Mouse (Mus musculus) olfactory bulb, adult 2 months (tissue): ENCODE results near the gene Crybb1. TPM values are rescaled to one million over a fixed set of nuclear protein-coding genes. Genes with fewer than 3 reads are reported as not detected.

ENCODE experiments used
- H3K27ac ChIP-seq: fragments of 200-500 bp; 2 replicates; pipeline ENCODE4 v1.5.1; 2012; ENCODE audit warnings: low read depth, low read length; ENCODE audit not compliant: insufficient read depth
- H3K4me1 ChIP-seq: fragments of 200-500 bp; 2 replicates; pipeline ENCODE4 v1.6.1; 2012; ENCODE audit warnings: low read length; ENCODE audit not compliant: control insufficient read depth, insufficient read depth
- H3K4me3 ChIP-seq: fragments of 200-500 bp; 2 replicates; pipeline ENCODE4 v1.5.1; 2012; ENCODE audit warnings: mild to moderate bottlenecking, low read depth, low read length, moderate library complexity; ENCODE audit not compliant: insufficient read depth
- CTCF ChIP-seq: fragments of 200-500 bp; IDR thresholded peaks from 2 replicates; pipeline ENCODE4 v1.5.1; 2012; ENCODE audit warnings: low read depth, mild to moderate bottlenecking, low read length, moderate library complexity; ENCODE audit not compliant: insufficient read depth
- POLR2A ChIP-seq: fragments of 200-500 bp; IDR thresholded peaks from 2 replicates; pipeline ENCODE4 v1.6.1; 2012; ENCODE audit warnings: mild to moderate bottlenecking, low read depth, low read length, moderate library complexity; ENCODE audit not compliant: insufficient read depth
- WGBS: fragments of 180-500 bp; shearing (Covaris S2); methylation state at CpG from one replicate; pipeline ENCODE4 v1.1.7; 2018; 5-methylcytosine and 5-hydroxymethylcytosine counted together
- polyA plus RNA-seq: library from polyadenylated mRNA; stranded (reverse); fragments of >200 nt; gene quantifications from 2 replicates; pipeline ENCODE4 v1.2.4, GENCODE M21; 2012; ENCODE audit warnings: low replicate concordance; ENCODE audit not compliant: missing spikeins, insufficient read depth, insufficient read length

Gene Crybb1
- polyA plus RNA-seq, 1 experiment: not detected

DNA sequence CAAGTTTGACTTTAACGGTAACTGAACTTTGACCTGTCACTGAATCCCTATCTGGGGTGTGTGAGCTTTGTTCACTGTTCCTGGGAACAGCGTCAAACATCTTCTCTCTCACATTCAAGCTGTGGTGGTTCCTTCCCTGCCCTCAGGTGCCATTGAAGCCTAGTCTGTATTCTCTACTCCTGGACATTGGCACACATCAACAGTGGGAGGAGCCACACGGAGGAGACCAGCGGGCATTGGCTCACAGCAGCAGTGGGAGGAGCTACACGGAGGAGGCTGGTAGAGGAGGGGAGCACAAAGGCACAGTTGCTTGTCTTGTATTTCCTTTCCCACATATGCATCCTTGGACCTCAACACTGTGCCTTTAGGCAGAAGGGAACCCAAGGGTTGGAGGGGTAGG is 12.6 kb upstream of the Crybb1 start:
- 54% methylated on average over 5 of the region's 5 CpGs for WGBS
- no peak overlapping the region for H3K27ac ChIP-seq
- no peak for TF ChIP-seq POLR2A
- TF ChIP-seq CTCF: no peak

GRCm38 (mm10) chr5:112243539-112244274 is 11.9 kb upstream of the Crybb1 start:
- Histone ChIP-seq H3K27ac (no peak overlapping the region), H3K4me1 (peaks cover 6% of the 10 kb centered on the region; the same call in 1 of the 2 replicates), H3K4me3 (no peak overlapping the region)
- 71% methylated on average over 10 of the region's 10 CpGs for WGBS
- TF ChIP-seq POLR2A (no peak), CTCF (no peak)

More for the DNA sequence above, 12.6 kb upstream of the Crybb1 start:
- H3K4me1 ChIP-seq: peaks cover 6% of the 10 kb centered on the region; the same call in 1 of the 2 replicates
- no peak overlapping the region for H3K4me3 ChIP-seq

DNA sequence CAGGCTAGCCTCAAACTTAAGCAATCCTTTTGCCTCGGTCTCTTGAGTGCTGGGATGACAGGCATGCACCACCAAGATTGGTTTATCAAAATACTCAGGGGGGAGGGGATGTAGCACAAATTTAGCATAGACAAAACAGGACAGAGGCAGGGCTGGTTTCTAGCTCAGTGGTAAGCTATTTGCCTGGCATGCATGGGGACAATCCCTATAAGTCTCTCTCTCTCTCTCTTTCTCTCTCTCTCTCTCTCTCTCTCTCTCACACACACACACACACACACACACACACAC is 11.4 kb upstream of the Crybb1 start:
- no peak for TF ChIP-seq POLR2A
- TF ChIP-seq CTCF: no peak
- 88% methylated on average over 1 of the region's 1 CpGs for WGBS
- Histone ChIP-seq H3K4me1 (peaks cover 6% of the 10 kb centered on the region; the same call in 1 of the 2 replicates), H3K4me3 (no peak overlapping the region), H3K27ac (no peak overlapping the region)

DNA sequence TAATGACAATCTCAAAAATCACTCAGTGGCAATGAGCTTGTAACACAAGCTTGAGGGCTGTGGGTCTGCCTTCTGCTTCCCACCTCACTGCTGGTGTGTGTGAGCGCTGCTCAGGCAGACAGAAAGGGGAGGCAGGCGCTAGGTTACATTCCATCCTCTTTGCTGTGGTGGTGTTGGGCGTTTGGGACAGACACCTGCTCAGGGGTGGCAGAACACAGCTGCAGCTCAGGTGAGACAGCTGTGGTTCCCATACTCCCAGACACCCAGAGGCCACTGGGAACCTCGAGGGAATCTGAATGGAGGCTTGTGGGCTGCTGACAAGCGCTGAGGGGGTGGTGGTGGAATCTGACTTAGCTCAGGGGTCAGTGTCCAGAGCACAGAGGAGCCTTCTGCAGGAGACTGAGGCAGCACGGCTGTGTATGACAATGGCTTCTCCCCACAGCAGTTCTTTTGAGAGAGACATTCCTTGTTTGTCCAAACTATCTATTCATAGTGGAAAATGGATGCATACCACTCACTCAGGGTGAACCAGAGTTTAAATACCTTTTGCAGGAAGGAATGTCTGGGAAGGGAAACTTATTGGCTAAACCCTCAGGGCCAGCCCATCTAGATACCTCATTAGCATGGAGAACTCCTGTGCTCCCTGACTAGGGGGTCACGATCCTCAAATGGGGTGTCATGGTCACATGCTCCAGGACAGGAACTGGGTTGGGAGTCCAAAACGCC is 10.6 kb upstream of the Crybb1 start:
- Histone ChIP-seq H3K4me1 (peaks cover 6% of the 10 kb centered on the region; the same call in 1 of the 2 replicates), H3K4me3 (no peak overlapping the region), H3K27ac (no peak overlapping the region)
- no peak for TF ChIP-seq POLR2A
- no peak for TF ChIP-seq CTCF
- WGBS: 61% methylated on average over 8 of the region's 8 CpGs

GRCm38 (mm10) chr5:112247399-112247798 is 8.2 kb upstream of the Crybb1 start:
- H3K27ac ChIP-seq: no peak overlapping the region
- TF ChIP-seq POLR2A (no peak), CTCF (no peak)
- no peaks in the 10 kb centered on the region for H3K4me1 ChIP-seq
- 53% methylated on average over 8 of the region's 8 CpGs for WGBS
- H3K4me3 ChIP-seq: no peak overlapping the region

- no peak overlapping the region for H3K27ac ChIP-seq
- peaks cover under 1% of the 10 kb centered on the region; the same call in 1 of the 2 replicates for H3K4me1 ChIP-seq
- WGBS: 93% methylated on average over 11 of the region's 11 CpGs
- TF ChIP-seq POLR2A (no peak), CTCF (no peak)
- no peak overlapping the region for H3K4me3 ChIP-seq
Observed at GRCm38 (mm10) chr5:112249106-112249505, 6.5 kb upstream of the Crybb1 start.

- TF ChIP-seq CTCF (no peak), POLR2A (no peak)
- Histone ChIP-seq H3K4me3 (no peak within 1 kb of the TSS), H3K27ac (no peak within 1 kb of the TSS), H3K4me1 (peaks cover 27% of the 10 kb centered on the region)
- WGBS: 79% methylated on average over 2 of the region's 2 CpGs
Observed at GRCm38 (mm10) chr5:112252400-112252799, 3.2 kb upstream of the Crybb1 start, which contains the start of gene Cryba4. Cryba4 (minus strand) TSS chr5:112252518.

GRCm38 (mm10) chr5:112253169-112253568 is 2.4 kb upstream of the Crybb1 start:
- Histone ChIP-seq H3K4me3 (no peak overlapping the region), H3K27ac (no peak overlapping the region), H3K4me1 (peaks cover 27% of the 10 kb centered on the region)
- 41% methylated on average over 8 of the region's 8 CpGs for WGBS
- TF ChIP-seq CTCF: no peak
- TF ChIP-seq POLR2A: no peak

GRCm38 (mm10) chr5:112254282-112254806 is 1.3 kb upstream of the Crybb1 start:
- WGBS: 45% methylated on average over 7 of the region's 7 CpGs
- TF ChIP-seq CTCF (no peak), POLR2A (no peak)
- Histone ChIP-seq H3K27ac (peak overlapping the region; percentile 69), H3K4me1 (peaks cover 27% of the 10 kb centered on the region), H3K4me3 (no peak overlapping the region)
